Mouse (Mus musculus) kidney, adult 2 months (tissue): ENCODE measurements around the gene Sox5. TPM values are rescaled to one million over a fixed set of nuclear protein-coding genes. Genes with fewer than 3 reads are reported as not detected.
"Not testable (repeated sequence)": the region's sequence is repeated elsewhere in the genome, so short reads cannot be mapped to it uniquely, and the experiment has no call there.

Experiments used
- DNase-seq: peaks from one replicate; pipeline ENCODE4 v3.0.0; 2021
- H3K27ac ChIP-seq: fragments of 200-500 bp; 2 replicates; pipeline ENCODE4 v1.5.1; 2012; ENCODE audit warnings: low read depth, low read length, control low read depth, inconsistent platforms; ENCODE audit not compliant: insufficient read depth
- H3K27me3 ChIP-seq: fragments of 200-500 bp; replicated peaks from 2 replicates; pipeline ENCODE4 v1.6.1; 2012; ENCODE audit warnings: mild to moderate bottlenecking, moderate library complexity, low read length, inconsistent platforms; ENCODE audit not compliant: control insufficient read depth, insufficient read depth
- H3K36me3 ChIP-seq: fragments of 200-500 bp; 2 replicates; pipeline ENCODE4 v1.6.1; 2012; ENCODE audit warnings: mild to moderate bottlenecking, moderate library complexity, low read length, inconsistent platforms; ENCODE audit not compliant: control insufficient read depth, insufficient read depth
- H3K4me1 ChIP-seq: fragments of 200-500 bp; 2 replicates; pipeline ENCODE4 v1.6.1; 2011; ENCODE audit warnings: low read length; ENCODE audit not compliant: control insufficient read depth, insufficient read depth
- H3K4me3 ChIP-seq: fragments of 200-500 bp; 2 replicates; pipeline ENCODE4 v1.5.1; 2011; ENCODE audit warnings: mild to moderate bottlenecking, low read depth, low read length, control low read depth; ENCODE audit not compliant: insufficient read depth
- CTCF ChIP-seq: fragments of 200-500 bp; conservative IDR thresholded peaks from 2 replicates; pipeline ENCODE4 v1.5.1; 2011; ENCODE audit warnings: low read depth, mild to moderate bottlenecking, control low read depth, low read length, moderate library complexity, mixed read lengths; ENCODE audit not compliant: insufficient read depth, insufficient read length
- POLR2A ChIP-seq: fragments of 200-500 bp; IDR thresholded peaks from one replicate; pipeline ENCODE4 v1.6.1; 2011; ENCODE audit warnings: low read depth, low read length, control low read depth
- WGBS: fragments of 180-500 bp; shearing (Covaris S2); methylation state at CpG from one replicate; pipeline ENCODE4 v1.1.7; 2018; 5-methylcytosine and 5-hydroxymethylcytosine counted together
- polyA plus RNA-seq: library from polyadenylated mRNA; depleted of rRNA; stranded (reverse); fragments of >200 nt; gene quantifications from 2 replicates; pipeline ENCODE4 v1.2.3, GENCODE M21; 2012

Gene Sox5
- polyA plus RNA-seq, 1 experiment: 2.9 TPM

- no peak overlapping the region for H3K4me3 ChIP-seq
- no peak for DNase-seq
- no peak overlapping the region for H3K27ac ChIP-seq
- no peaks in the 10 kb centered on the region for H3K36me3 ChIP-seq
- TF ChIP-seq CTCF (no peak), POLR2A (no peak)
- no peaks in the 10 kb centered on the region for H3K4me1 ChIP-seq
- WGBS: 85% methylated on average over 3 of the region's 3 CpGs
- no peaks in the 10 kb centered on the region for H3K27me3 ChIP-seq
These were observed 500.1 kb downstream of the Sox5 start for GRCm38 (mm10) chr6:144281661-144282060.

GRCm38 (mm10) chr6:144278505-144279053 lies 503.2 kb downstream of the Sox5 start:
- no peak for TF ChIP-seq POLR2A
- TF ChIP-seq CTCF: no peak
- peak; percentile 12 for DNase-seq
- 43% methylated on average over 13 of the region's 13 CpGs for WGBS

GRCm38 (mm10) chr6:144273425-144273824 lies 508.4 kb downstream of the Sox5 start:
- DNase-seq, H3K27ac ChIP-seq, H3K27me3 ChIP-seq, H3K4me1 ChIP-seq, H3K4me3 ChIP-seq, H3K36me3 ChIP-seq: not testable (repeated sequence)
- WGBS: 72% methylated on average over 4 of the region's 4 CpGs

More at GRCm38 (mm10) chr6:144278505-144279053, 503.2 kb downstream of the Sox5 start:
- H3K27me3 ChIP-seq: no peaks in the 10 kb centered on the region
- no peaks in the 10 kb centered on the region for H3K36me3 ChIP-seq
- H3K27ac ChIP-seq: no peak overlapping the region
- no peak overlapping the region for H3K4me3 ChIP-seq
- no peaks in the 10 kb centered on the region for H3K4me1 ChIP-seq

GRCm38 (mm10) chr6:144271326-144271725 lies 510.5 kb downstream of the Sox5 start:
- Histone ChIP-seq H3K4me3 (no peak overlapping the region), H3K27ac (no peak overlapping the region), H3K27me3 (no peaks in the 10 kb centered on the region), H3K4me1 (no peaks in the 10 kb centered on the region), H3K36me3 (no peaks in the 10 kb centered on the region)
- TF ChIP-seq POLR2A (no peak), CTCF (peak; percentile 41; the same call in 1 of the 2 replicates)
- no peak for DNase-seq
- 90% methylated on average over 2 of the region's 2 CpGs for WGBS

GRCm38 (mm10) chr6:144270306-144270705 lies 511.5 kb downstream of the Sox5 start:
- Histone ChIP-seq H3K36me3 (no peaks in the 10 kb centered on the region), H3K27me3 (no peaks in the 10 kb centered on the region), H3K27ac (no peak overlapping the region), H3K4me3 (no peak overlapping the region), H3K4me1 (no peaks in the 10 kb centered on the region)
- TF ChIP-seq CTCF (no peak), POLR2A (no peak)
- DNase-seq: no peak
- WGBS: 67% methylated on average over 3 of the region's 3 CpGs

GRCm38 (mm10) chr6:144269666-144270065 lies 512.1 kb downstream of the Sox5 start:
- Histone ChIP-seq H3K4me1 (no peaks in the 10 kb centered on the region), H3K27me3 (no peaks in the 10 kb centered on the region), H3K4me3 (no peak overlapping the region), H3K36me3 (no peaks in the 10 kb centered on the region), H3K27ac (no peak overlapping the region)
- TF ChIP-seq CTCF: no peak
- TF ChIP-seq POLR2A: no peak
- DNase-seq: no peak
- WGBS: 52% methylated on average over 4 of the region's 4 CpGs

GRCm38 (mm10) chr6:144265752-144266151 lies 516.0 kb downstream of the Sox5 start:
- Histone ChIP-seq H3K36me3 (no peaks in the 10 kb centered on the region), H3K27me3 (no peaks in the 10 kb centered on the region), H3K4me3 (no peak overlapping the region), H3K27ac (no peak overlapping the region), H3K4me1 (no peaks in the 10 kb centered on the region)
- TF ChIP-seq POLR2A: no peak
- no peak for TF ChIP-seq CTCF
- 76% methylated on average over 5 of the region's 5 CpGs for WGBS
- DNase-seq: no peak
